Mouse (Mus musculus): ENCODE measurements around the gene Sgcd. TPM values are rescaled to one million over a fixed set of nuclear protein-coding genes. Genes with fewer than 3 reads are reported as not detected.

Gene Sgcd
- total RNA-seq, 1 experiment, result 1.0 TPM

DNA sequence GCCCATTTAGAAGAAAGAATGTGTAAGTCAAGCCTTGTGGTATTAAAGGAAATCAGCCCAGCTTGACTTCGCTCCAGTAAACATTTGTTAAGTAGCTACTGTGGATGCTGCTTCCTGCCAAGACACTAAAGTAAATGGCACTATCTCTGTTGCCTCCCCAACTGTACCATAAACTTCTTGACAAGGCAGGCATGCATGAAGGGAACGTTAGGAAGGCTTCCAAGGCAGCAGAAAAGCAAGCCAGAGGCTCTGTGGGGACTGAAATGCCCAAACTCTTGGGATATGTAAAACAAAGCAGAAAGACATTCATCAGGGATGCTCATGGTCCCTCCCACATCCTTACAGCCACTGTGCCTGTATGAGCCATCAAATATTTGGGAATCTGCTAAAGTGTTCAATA is 938.4 kb downstream of the Sgcd start:
- Histone ChIP-seq H3K9ac (ENCODE audit: insufficient read depth, low read depth, low read length, poor library complexity, severe bottlenecking) (no peak overlapping the region), H3K36me3 (ENCODE audit: control insufficient read depth, insufficient read depth, low read length, poor library complexity, severe bottlenecking) (no peaks in the 10 kb centered on the region), H3K27ac (ENCODE audit: insufficient read depth, low read depth, low read length, poor library complexity, severe bottlenecking) (no peak overlapping the region), H3K4me3 (ENCODE audit: insufficient read depth in 1 of 2, low read depth in 1 of 2, low read length in 2 of 2, poor library complexity in 1 of 2, severe bottlenecking in 1 of 2) (no peak overlapping the region), H3K9me3 (ENCODE audit: control insufficient read depth, insufficient read depth, low read depth, low read length) (no peaks in the 10 kb centered on the region), H3K4me1 (ENCODE audit: control insufficient read depth in 2 of 2, insufficient read depth in 2 of 2, low read length in 2 of 2, poor library complexity in 1 of 2) (no peaks in the 10 kb centered on the region)
- DNase-seq (ENCODE audit: low read depth, low spot score), result no peak
- TF ChIP-seq CHD2 (IDR thresholded peaks at IDR 0.05; ENCODE audit: low read depth, low read length), result no peak
- no peak for TF ChIP-seq HCFC1 (IDR thresholded peaks at IDR 0.05; ENCODE audit: borderline replicate concordance, insufficient read depth, low read length)
- TF ChIP-seq ZC3H11A (IDR thresholded peaks at IDR 0.05; ENCODE audit: borderline replicate concordance, low read depth, low read length), result no peak
- no peak for TF ChIP-seq MAFK (IDR thresholded peaks at IDR 0.05; ENCODE audit: insufficient read depth, low read depth, low read length)
- no peak for TF ChIP-seq ZNF384 (IDR thresholded peaks at IDR 0.05; ENCODE audit: low read depth, low read length)
- in situ Hi-C loops (cut with MboI; ENCODE audit: low sequenced_read_pairs in 2 of 2, unreplicated experiment in 2 of 2), result no loop called here

DNA sequence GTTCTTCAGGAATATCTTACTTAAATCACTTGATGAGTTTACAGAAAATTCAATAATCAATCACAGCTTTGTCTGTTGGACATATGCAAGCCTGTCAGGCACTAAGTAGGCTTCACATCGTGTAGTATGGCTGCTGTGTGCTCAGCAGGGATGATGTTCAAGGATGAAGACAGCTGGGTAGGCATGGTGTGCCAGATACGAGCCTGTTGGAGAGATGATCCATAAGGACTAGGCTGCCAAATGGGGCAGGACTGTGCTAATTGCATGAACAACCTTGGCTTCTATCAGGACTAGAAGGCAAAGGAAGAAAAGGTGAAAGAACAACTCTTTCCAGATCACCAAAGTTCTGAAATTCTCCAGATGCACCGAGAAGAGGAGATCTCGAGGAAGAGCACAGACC is 939.0 kb downstream of the Sgcd start:
- TF ChIP-seq HCFC1 (IDR thresholded peaks at IDR 0.05; ENCODE audit: borderline replicate concordance, insufficient read depth, low read length) (no peak), MAFK (IDR thresholded peaks at IDR 0.05; ENCODE audit: insufficient read depth, low read depth, low read length) (no peak), ZC3H11A (IDR thresholded peaks at IDR 0.05; ENCODE audit: borderline replicate concordance, low read depth, low read length) (no peak), CHD2 (IDR thresholded peaks at IDR 0.05; ENCODE audit: low read depth, low read length) (no peak), ZNF384 (IDR thresholded peaks at IDR 0.05; ENCODE audit: low read depth, low read length) (no peak)
- no peak overlapping the region for H3K27ac ChIP-seq (ENCODE audit: insufficient read depth, low read depth, low read length, poor library complexity, severe bottlenecking)
- no peaks in the 10 kb centered on the region for H3K36me3 ChIP-seq (ENCODE audit: control insufficient read depth, insufficient read depth, low read length, poor library complexity, severe bottlenecking)
- H3K4me1 ChIP-seq (ENCODE audit: control insufficient read depth in 2 of 2, insufficient read depth in 2 of 2, low read length in 2 of 2, poor library complexity in 1 of 2), result no peaks in the 10 kb centered on the region
- H3K4me3 ChIP-seq (ENCODE audit: insufficient read depth in 1 of 2, low read depth in 1 of 2, low read length in 2 of 2, poor library complexity in 1 of 2, severe bottlenecking in 1 of 2), result no peak overlapping the region
- DNase-seq (ENCODE audit: low read depth, low spot score), result no peak
- H3K9ac ChIP-seq (ENCODE audit: insufficient read depth, low read depth, low read length, poor library complexity, severe bottlenecking), result no peak overlapping the region
- H3K9me3 ChIP-seq (ENCODE audit: control insufficient read depth, insufficient read depth, low read depth, low read length), result no peaks in the 10 kb centered on the region
- in situ Hi-C loops (cut with MboI; ENCODE audit: low sequenced_read_pairs in 2 of 2, unreplicated experiment in 2 of 2), result no loop called here

DNA sequence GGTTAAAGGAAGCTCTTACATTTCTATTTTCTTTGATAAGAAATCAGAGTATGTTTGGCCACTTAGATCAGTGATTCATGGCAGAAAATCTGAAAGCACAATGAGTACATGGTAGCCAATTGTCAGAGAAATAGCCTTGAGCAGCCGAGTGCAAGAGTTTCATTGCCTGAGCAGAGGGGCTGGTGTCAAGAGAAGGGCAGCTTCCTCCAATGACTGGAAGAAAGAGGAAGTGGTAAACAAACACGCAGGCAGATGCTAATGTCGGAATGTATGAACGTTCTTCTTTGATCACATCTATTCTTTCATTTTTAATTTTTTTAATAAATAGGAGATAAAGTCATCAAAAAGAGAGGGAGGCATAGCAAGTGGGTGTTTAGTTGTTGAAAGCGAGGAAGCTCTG is 956.5 kb downstream of the Sgcd start:
- Histone ChIP-seq H3K4me1 (ENCODE audit: control insufficient read depth in 2 of 2, insufficient read depth in 2 of 2, low read length in 2 of 2, poor library complexity in 1 of 2) (no peaks in the 10 kb centered on the region), H3K9ac (ENCODE audit: insufficient read depth, low read depth, low read length, poor library complexity, severe bottlenecking) (no peak overlapping the region), H3K27ac (ENCODE audit: insufficient read depth, low read depth, low read length, poor library complexity, severe bottlenecking) (no peak overlapping the region), H3K36me3 (ENCODE audit: control insufficient read depth, insufficient read depth, low read length, poor library complexity, severe bottlenecking) (no peaks in the 10 kb centered on the region), H3K9me3 (ENCODE audit: control insufficient read depth, insufficient read depth, low read depth, low read length) (no peaks in the 10 kb centered on the region), H3K4me3 (ENCODE audit: insufficient read depth in 1 of 2, low read depth in 1 of 2, low read length in 2 of 2, poor library complexity in 1 of 2, severe bottlenecking in 1 of 2) (no peak overlapping the region)
- in situ Hi-C loops (cut with MboI; ENCODE audit: low sequenced_read_pairs in 2 of 2, unreplicated experiment in 2 of 2), result no loop called here
- TF ChIP-seq ZC3H11A (IDR thresholded peaks at IDR 0.05; ENCODE audit: borderline replicate concordance, low read depth, low read length) (no peak), CHD2 (IDR thresholded peaks at IDR 0.05; ENCODE audit: low read depth, low read length) (no peak), MAFK (IDR thresholded peaks at IDR 0.05; ENCODE audit: insufficient read depth, low read depth, low read length) (no peak), HCFC1 (IDR thresholded peaks at IDR 0.05; ENCODE audit: borderline replicate concordance, insufficient read depth, low read length) (no peak), ZNF384 (IDR thresholded peaks at IDR 0.05; ENCODE audit: low read depth, low read length) (no peak)
- DNase-seq (ENCODE audit: low read depth, low spot score), result no peak

DNA sequence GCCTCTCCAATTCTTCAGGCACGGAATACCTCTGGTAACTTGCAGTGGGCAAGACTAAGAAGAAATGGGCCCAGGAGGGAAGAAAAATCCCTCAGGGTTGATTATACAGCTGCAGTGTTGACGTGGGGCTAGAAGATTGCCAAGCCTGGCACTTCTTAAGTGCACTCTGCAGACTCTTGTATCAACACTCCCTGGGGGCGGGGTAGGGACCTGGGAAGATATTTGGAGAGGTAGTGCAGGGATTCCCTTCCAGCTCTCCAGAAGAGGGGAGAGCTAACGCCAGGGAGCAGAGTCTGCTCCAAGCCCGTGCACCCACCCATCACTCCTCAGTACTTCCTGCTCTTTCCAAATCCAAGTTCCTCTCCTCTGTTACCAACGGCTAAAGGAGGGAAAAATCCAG is 967.9 kb downstream of the Sgcd start:
- TF ChIP-seq ZC3H11A (IDR thresholded peaks at IDR 0.05; ENCODE audit: borderline replicate concordance, low read depth, low read length) (no peak), HCFC1 (IDR thresholded peaks at IDR 0.05; ENCODE audit: borderline replicate concordance, insufficient read depth, low read length) (no peak), CHD2 (IDR thresholded peaks at IDR 0.05; ENCODE audit: low read depth, low read length) (no peak), ZNF384 (IDR thresholded peaks at IDR 0.05; ENCODE audit: low read depth, low read length) (no peak), MAFK (IDR thresholded peaks at IDR 0.05; ENCODE audit: insufficient read depth, low read depth, low read length) (no peak)
- Histone ChIP-seq H3K4me3 (ENCODE audit: insufficient read depth in 1 of 2, low read depth in 1 of 2, low read length in 2 of 2, poor library complexity in 1 of 2, severe bottlenecking in 1 of 2) (no peak overlapping the region), H3K27ac (ENCODE audit: insufficient read depth, low read depth, low read length, poor library complexity, severe bottlenecking) (no peak overlapping the region), H3K9ac (ENCODE audit: insufficient read depth, low read depth, low read length, poor library complexity, severe bottlenecking) (no peak overlapping the region), H3K4me1 (ENCODE audit: control insufficient read depth in 2 of 2, insufficient read depth in 2 of 2, low read length in 2 of 2, poor library complexity in 1 of 2) (no peaks in the 10 kb centered on the region), H3K9me3 (ENCODE audit: control insufficient read depth, insufficient read depth, low read depth, low read length) (0 out of 2 replicates have a peak, but pooled peaks cover 2% of the 10 kb centered on the region), H3K36me3 (ENCODE audit: control insufficient read depth, insufficient read depth, low read length, poor library complexity, severe bottlenecking) (no peaks in the 10 kb centered on the region)
- in situ Hi-C loops (cut with MboI; ENCODE audit: low sequenced_read_pairs in 2 of 2, unreplicated experiment in 2 of 2), result no loop called here
- no peak for DNase-seq (ENCODE audit: low read depth, low spot score)

DNA sequence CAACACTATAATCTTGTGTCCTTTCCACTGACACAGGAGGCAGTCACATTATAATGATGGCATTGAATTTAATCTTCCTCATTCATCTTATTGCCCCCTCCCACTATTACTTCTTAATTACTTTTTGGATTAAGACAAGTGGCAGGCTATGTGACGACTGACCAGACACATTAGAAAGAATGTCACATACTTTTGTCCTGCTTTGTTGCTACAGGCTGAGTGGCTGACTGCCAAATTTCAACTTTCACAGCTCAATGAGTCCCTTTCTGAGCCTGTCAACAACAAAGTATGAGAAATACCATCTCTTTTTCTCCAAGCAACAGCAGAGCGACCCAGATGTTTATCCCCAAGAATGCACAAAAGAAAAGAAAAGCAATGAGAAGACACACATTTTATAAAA is 970.6 kb downstream of the Sgcd start:
- 0 out of 2 replicates have a peak, but pooled peaks cover 2% of the 10 kb centered on the region for H3K9me3 ChIP-seq (ENCODE audit: control insufficient read depth, insufficient read depth, low read depth, low read length)
- no peak for DNase-seq (ENCODE audit: low read depth, low spot score)
- no peak overlapping the region for H3K4me3 ChIP-seq (ENCODE audit: insufficient read depth in 1 of 2, low read depth in 1 of 2, low read length in 2 of 2, poor library complexity in 1 of 2, severe bottlenecking in 1 of 2)
- H3K36me3 ChIP-seq (ENCODE audit: control insufficient read depth, insufficient read depth, low read length, poor library complexity, severe bottlenecking), result no peaks in the 10 kb centered on the region
- TF ChIP-seq ZNF384 (IDR thresholded peaks at IDR 0.05; ENCODE audit: low read depth, low read length) (no peak), ZC3H11A (IDR thresholded peaks at IDR 0.05; ENCODE audit: borderline replicate concordance, low read depth, low read length) (no peak), MAFK (IDR thresholded peaks at IDR 0.05; ENCODE audit: insufficient read depth, low read depth, low read length) (no peak), HCFC1 (IDR thresholded peaks at IDR 0.05; ENCODE audit: borderline replicate concordance, insufficient read depth, low read length) (no peak), CHD2 (IDR thresholded peaks at IDR 0.05; ENCODE audit: low read depth, low read length) (no peak)
- H3K4me1 ChIP-seq (ENCODE audit: control insufficient read depth in 2 of 2, insufficient read depth in 2 of 2, low read length in 2 of 2, poor library complexity in 1 of 2), result no peaks in the 10 kb centered on the region
- H3K9ac ChIP-seq (ENCODE audit: insufficient read depth, low read depth, low read length, poor library complexity, severe bottlenecking), result no peak overlapping the region
- H3K27ac ChIP-seq (ENCODE audit: insufficient read depth, low read depth, low read length, poor library complexity, severe bottlenecking), result no peak overlapping the region
- in situ Hi-C loops (cut with MboI; ENCODE audit: low sequenced_read_pairs in 2 of 2, unreplicated experiment in 2 of 2), result no loop called here
